Mouse (Mus musculus): ENCODE measurements at regions not wholly inside any gene's neighbourhood (a gene's known extent, or its start where the extent isn't known, plus 50 kb on each side); places are given as distances from the start of the nearest gene placed in this dataset.

GRCm38 (mm10) chr16:83250346-83250745 lies 422.2 kb downstream of the Gm21833 start:
- no peak for DNase-seq (ENCODE audit: low spot score in 2 of 2)
- intact Hi-C loops (cut with DNase I), result no loop called here

- intact Hi-C loops (cut with DNase I), result no loop called here
- DNase-seq (ENCODE audit: low spot score in 2 of 2), result no peak
Observed at GRCm38 (mm10) chr16:83254183-83254582, 426.0 kb downstream of the Gm21833 start.

- intact Hi-C loops (cut with DNase I), result no loop called here
Observed at GRCm38 (mm10) chr16:83271869-83272268, 443.7 kb downstream of the Gm21833 start.

GRCm38 (mm10) chr16:83316314-83316713 lies 488.1 kb downstream of the Gm21833 start:
- no peak for DNase-seq (ENCODE audit: low spot score in 2 of 2)

More at GRCm38 (mm10) chr16:83271869-83272268, 443.7 kb downstream of the Gm21833 start:
- no peak for DNase-seq (ENCODE audit: low spot score in 2 of 2)

GRCm38 (mm10) chr16:83326826-83327225 lies 498.6 kb downstream of the Gm21833 start:
- intact Hi-C loops (cut with DNase I), result no loop called here
- no peak for DNase-seq (ENCODE audit: low spot score in 2 of 2)

More at GRCm38 (mm10) chr16:83316314-83316713, 488.1 kb downstream of the Gm21833 start:
- intact Hi-C loops (cut with DNase I), result no loop called here

GRCm38 (mm10) chr16:83351069-83351468 lies 522.9 kb downstream of the Gm21833 start:
- DNase-seq (ENCODE audit: low spot score in 2 of 2), result no peak
- intact Hi-C loops (cut with DNase I), result no loop called here

GRCm38 (mm10) chr16:83394581-83394980 lies 566.4 kb downstream of the Gm21833 start:
- intact Hi-C loops (cut with DNase I), result no loop called here
- DNase-seq (ENCODE audit: low spot score in 2 of 2), result no peak

- intact Hi-C loops (cut with DNase I), result no loop called here
- DNase-seq (ENCODE audit: low spot score in 2 of 2), result peak; percentile 34 to 49
Observed at GRCm38 (mm10) chr16:83420676-83421075, 592.5 kb downstream of the Gm21833 start.

- intact Hi-C loops (cut with DNase I), result no loop called here
- no peak for DNase-seq (ENCODE audit: low spot score in 2 of 2)
Observed at GRCm38 (mm10) chr16:83423096-83423495, 594.9 kb downstream of the Gm21833 start.
